Mouse (Mus musculus): ENCODE measurements around the gene Flvcr1. TPM values are rescaled to one million over a fixed set of nuclear protein-coding genes. Genes with fewer than 3 reads are reported as not detected.
A peak's percentile ranks its signal among the peaks of the same experiment; 100 is the strongest.

Gene Flvcr1
- polyA plus RNA-seq, 1 experiment from 2014 or later = 7.8 TPM

DNA sequence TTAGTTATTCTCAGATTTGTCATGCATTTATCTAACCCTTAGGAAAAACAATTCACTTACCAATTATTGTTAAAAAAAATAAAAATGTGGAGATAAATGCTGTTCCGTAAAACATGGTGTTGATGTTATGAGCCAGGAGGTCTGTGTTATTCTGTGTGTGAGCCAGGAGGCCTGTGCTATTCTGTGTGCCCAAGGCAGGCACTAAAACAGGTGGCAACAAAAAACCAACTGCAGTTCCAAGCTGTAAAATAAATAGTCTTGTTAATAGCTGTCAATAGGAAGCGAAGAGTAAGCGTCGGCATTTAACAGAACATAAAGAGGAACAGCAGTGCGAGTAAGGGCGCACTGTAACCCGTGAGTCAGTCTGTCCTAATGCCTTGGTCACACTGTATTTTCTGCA is 4.9 kb downstream of the Flvcr1 start:
- Histone ChIP-seq H3K4me1 (ENCODE audit: insufficient read depth, low read depth, low read length) (peaks cover 9% of the 10 kb centered on the region; the same call in 1 of the 2 replicates), H3K27me3 (replicated peaks; ENCODE audit: insufficient read depth, low read length) (no peaks in the 10 kb centered on the region), H3K9me3 (ENCODE audit: low read length) (no peaks in the 10 kb centered on the region), H3K27ac (ENCODE audit: low read length) (no peak overlapping the region), H3K4me2 (replicated peaks; ENCODE audit: low read depth, low read length) (no peak overlapping the region), H3K36me3 (ENCODE audit: insufficient read depth, low read length) (no peaks in the 10 kb centered on the region), H3K9ac (replicated peaks; ENCODE audit: low read depth) (no peak overlapping the region), H3K4me3 (ENCODE audit: low read depth, low read length) (no peak overlapping the region)
- DNase-seq (ENCODE audit: low spot score) (no peak), ATAC-seq (no peak)
- WGBS = 89% methylated on average over 7 of the region's 7 CpGs
- TF ChIP-seq CTCF (IDR thresholded peaks at IDR 0.05) = no peak
- no peak for TF ChIP-seq EP300 (IDR thresholded peaks at IDR 0.05)

DNA sequence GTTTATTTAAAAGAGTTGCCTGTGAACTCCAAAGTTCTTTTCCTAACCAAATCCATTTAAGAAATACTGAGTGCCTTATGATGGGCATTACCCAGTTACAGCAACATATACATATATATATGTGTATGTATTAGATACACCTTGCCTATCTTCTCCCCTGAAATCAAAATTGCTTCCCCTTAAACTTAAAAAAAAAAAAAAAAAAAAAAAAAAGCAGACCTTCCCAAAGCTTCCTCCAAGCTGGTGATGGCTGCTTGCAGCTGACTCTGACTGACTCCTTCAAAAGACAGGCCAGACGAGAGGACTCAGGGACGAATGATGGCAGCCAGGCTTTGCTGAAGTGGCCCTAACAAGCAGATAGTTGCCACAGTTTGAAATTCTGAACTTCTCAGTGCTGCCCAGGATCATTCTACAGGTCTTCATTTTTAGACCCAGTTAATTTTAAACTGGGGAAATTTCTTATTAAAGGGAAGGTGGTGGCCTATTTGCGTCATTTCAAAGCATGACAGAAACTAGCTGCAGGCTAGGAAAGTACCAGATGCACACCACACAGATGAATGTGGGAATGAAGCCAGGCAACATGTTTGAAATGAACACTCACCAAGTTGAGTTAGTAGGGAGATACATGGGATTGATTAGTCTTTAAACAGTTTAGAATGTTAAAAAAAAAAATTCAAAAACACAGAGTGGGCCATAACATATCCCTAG is 5.6 kb downstream of the Flvcr1 start:
- no peak for DNase-seq (ENCODE audit: low spot score)
- H3K4me2 ChIP-seq (replicated peaks; ENCODE audit: low read depth, low read length) = no peak overlapping the region
- no peak overlapping the region for H3K4me3 ChIP-seq (ENCODE audit: low read depth, low read length)
- H3K27ac ChIP-seq (ENCODE audit: low read length) = no peak overlapping the region
- H3K4me1 ChIP-seq (ENCODE audit: insufficient read depth, low read depth, low read length) = peaks cover 9% of the 10 kb centered on the region; the same call in 1 of the 2 replicates
- ATAC-seq = no peak
- no peak overlapping the region for H3K9ac ChIP-seq (replicated peaks; ENCODE audit: low read depth)
- no peaks in the 10 kb centered on the region for H3K36me3 ChIP-seq (ENCODE audit: insufficient read depth, low read length)
- no peaks in the 10 kb centered on the region for H3K27me3 ChIP-seq (replicated peaks; ENCODE audit: insufficient read depth, low read length)
- no peak for TF ChIP-seq EP300 (IDR thresholded peaks at IDR 0.05)
- no peak for TF ChIP-seq CTCF (IDR thresholded peaks at IDR 0.05)
- 84% methylated on average over 3 of the region's 3 CpGs for WGBS
- H3K9me3 ChIP-seq (ENCODE audit: low read length) = no peaks in the 10 kb centered on the region

DNA sequence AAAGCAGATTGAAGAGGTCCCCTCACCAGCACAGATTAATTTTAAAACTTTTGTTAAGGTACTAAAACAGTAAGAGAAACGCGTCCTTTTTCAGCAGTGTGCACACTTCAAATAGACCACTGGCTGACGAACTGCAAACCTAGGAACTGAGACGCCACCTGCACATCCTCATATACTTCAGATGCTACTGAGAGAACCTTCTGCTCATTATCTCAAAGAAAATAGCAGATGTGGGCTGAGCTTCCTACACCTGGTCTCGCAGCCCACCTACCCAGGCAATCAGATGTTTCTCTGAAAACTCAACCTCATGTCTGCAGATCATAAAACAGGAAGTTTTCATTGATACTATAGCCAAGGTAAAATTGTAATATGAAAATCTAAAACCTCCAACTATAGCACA is 6.2 kb downstream of the Flvcr1 start:
- Histone ChIP-seq H3K27me3 (replicated peaks; ENCODE audit: insufficient read depth, low read length) (no peaks in the 10 kb centered on the region), H3K4me2 (replicated peaks; ENCODE audit: low read depth, low read length) (no peak overlapping the region), H3K4me1 (ENCODE audit: insufficient read depth, low read depth, low read length) (0 out of 2 replicates have a peak, but pooled peaks cover 3% of the 10 kb centered on the region), H3K9me3 (ENCODE audit: low read length) (no peaks in the 10 kb centered on the region), H3K36me3 (ENCODE audit: insufficient read depth, low read length) (no peaks in the 10 kb centered on the region), H3K9ac (replicated peaks; ENCODE audit: low read depth) (no peak overlapping the region), H3K27ac (ENCODE audit: low read length) (no peak overlapping the region), H3K4me3 (ENCODE audit: low read depth, low read length) (no peak overlapping the region)
- DNase-seq (ENCODE audit: low spot score) = no peak
- no peak for TF ChIP-seq CTCF (IDR thresholded peaks at IDR 0.05)
- ATAC-seq = no peak
- WGBS = 95% methylated on average over 5 of the region's 5 CpGs

DNA sequence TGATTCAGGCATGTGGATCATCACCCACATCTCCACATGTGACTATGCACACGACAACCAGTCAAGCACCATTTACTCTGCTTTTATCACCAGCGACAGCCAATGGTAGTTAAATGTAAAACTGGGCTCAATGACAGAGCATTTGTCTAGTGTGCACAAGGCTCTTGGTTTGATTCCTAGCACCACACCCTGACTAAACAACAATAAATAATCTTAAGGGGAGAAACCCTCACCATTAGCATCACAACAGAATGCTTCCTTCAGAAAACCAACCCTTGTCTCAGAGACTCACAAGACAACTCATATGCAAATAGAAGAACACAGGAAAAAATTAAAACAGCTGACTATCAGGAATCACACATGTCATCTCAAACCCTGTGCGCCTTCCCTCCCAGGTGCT is 11.7 kb downstream of the Flvcr1 start:
- Histone ChIP-seq H3K4me1 (ENCODE audit: insufficient read depth, low read depth, low read length) (no peaks in the 10 kb centered on the region), H3K9me3 (ENCODE audit: low read length) (no peaks in the 10 kb centered on the region), H3K4me3 (ENCODE audit: low read depth, low read length) (no peak overlapping the region), H3K27me3 (replicated peaks; ENCODE audit: insufficient read depth, low read length) (no peaks in the 10 kb centered on the region), H3K4me2 (replicated peaks; ENCODE audit: low read depth, low read length) (no peak overlapping the region), H3K9ac (replicated peaks; ENCODE audit: low read depth) (no peak overlapping the region), H3K27ac (ENCODE audit: low read length) (no peak overlapping the region), H3K36me3 (ENCODE audit: insufficient read depth, low read length) (0 out of 2 replicates have a peak, but pooled peaks cover 3% of the 10 kb centered on the region)
- WGBS = 93% methylated on average over 3 of the region's 3 CpGs
- ATAC-seq = no peak
- no peak for TF ChIP-seq EP300 (IDR thresholded peaks at IDR 0.05)
- no peak for TF ChIP-seq CTCF (IDR thresholded peaks at IDR 0.05)
- no peak for DNase-seq (ENCODE audit: low spot score)

DNA sequence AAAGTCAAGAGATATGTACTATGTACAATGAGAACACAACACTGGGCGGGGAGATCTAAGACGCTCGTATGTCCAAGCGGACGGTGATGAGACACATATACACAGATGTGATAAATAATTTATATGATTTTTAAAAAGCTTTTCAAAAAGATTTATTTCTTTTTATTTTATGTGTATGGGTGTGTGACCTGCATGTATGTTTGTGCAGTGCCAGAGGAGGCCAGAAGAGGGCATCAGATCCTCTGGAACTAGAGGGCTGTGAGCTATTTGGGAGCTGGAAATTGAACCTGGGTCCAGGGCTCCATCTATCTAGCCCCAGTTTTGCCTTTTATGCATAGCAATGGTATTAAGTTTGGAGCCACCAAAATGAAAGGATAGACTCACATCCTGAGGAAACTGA is 17.3 kb downstream of the Flvcr1 start:
- Histone ChIP-seq H3K27ac (ENCODE audit: low read length) (no peak overlapping the region), H3K4me3 (ENCODE audit: low read depth, low read length) (no peak overlapping the region), H3K9ac (replicated peaks; ENCODE audit: low read depth) (no peak overlapping the region), H3K9me3 (ENCODE audit: low read length) (no peaks in the 10 kb centered on the region), H3K36me3 (ENCODE audit: insufficient read depth, low read length) (peaks cover 22% of the 10 kb centered on the region; the same call in 1 of the 2 replicates), H3K27me3 (replicated peaks; ENCODE audit: insufficient read depth, low read length) (no peaks in the 10 kb centered on the region), H3K4me1 (ENCODE audit: insufficient read depth, low read depth, low read length) (no peaks in the 10 kb centered on the region), H3K4me2 (replicated peaks; ENCODE audit: low read depth, low read length) (no peak overlapping the region)
- ATAC-seq (no peak), DNase-seq (ENCODE audit: low spot score) (no peak)
- over 99% methylated on average over 5 of the region's 5 CpGs for WGBS
- TF ChIP-seq CTCF (IDR thresholded peaks at IDR 0.05) = peak; percentile 37
- TF ChIP-seq EP300 (IDR thresholded peaks at IDR 0.05) = no peak

DNA sequence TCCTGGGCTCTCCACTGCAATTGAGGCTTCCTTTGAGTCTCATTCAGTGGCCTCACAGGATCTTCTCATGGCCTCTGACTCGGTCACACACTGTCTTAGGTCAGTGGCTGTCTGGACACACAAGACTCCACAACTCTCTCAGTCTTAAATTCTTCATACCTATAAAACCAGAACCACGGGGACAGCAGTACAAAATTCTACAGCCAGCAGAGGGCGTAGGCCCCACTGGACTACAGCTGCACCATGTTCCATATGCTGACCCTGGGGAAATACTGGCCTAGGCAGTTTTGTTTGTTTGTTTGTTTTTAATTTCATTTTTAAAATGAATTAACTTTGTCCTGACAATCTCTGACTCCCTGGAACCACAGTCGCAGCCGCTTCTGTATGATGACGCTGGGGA is 23.8 kb downstream of the Flvcr1 start:
- DNase-seq (ENCODE audit: low spot score) = peak; percentile 24
- WGBS = 62% methylated on average over 6 of the region's 6 CpGs

More for the DNA sequence above, 23.8 kb downstream of the Flvcr1 start:
- H3K4me3 ChIP-seq (ENCODE audit: low read depth, low read length) = no peak overlapping the region
- no peak overlapping the region for H3K4me2 ChIP-seq (replicated peaks; ENCODE audit: low read depth, low read length)
- H3K36me3 ChIP-seq (ENCODE audit: insufficient read depth, low read length) = peaks cover 7% of the 10 kb centered on the region; the same call in 1 of the 2 replicates
- TF ChIP-seq EP300 (IDR thresholded peaks at IDR 0.05) = no peak
- peak; percentile 63 for TF ChIP-seq CTCF (IDR thresholded peaks at IDR 0.05)
- 0 out of 2 replicates have a peak, but pooled peaks cover 4% of the 10 kb centered on the region for H3K9me3 ChIP-seq (ENCODE audit: low read length)
- H3K9ac ChIP-seq (replicated peaks; ENCODE audit: low read depth) = no peak overlapping the region
- H3K27me3 ChIP-seq (replicated peaks; ENCODE audit: insufficient read depth, low read length) = no peaks in the 10 kb centered on the region
- no peak for ATAC-seq
- no peaks in the 10 kb centered on the region for H3K4me1 ChIP-seq (ENCODE audit: insufficient read depth, low read depth, low read length)
- H3K27ac ChIP-seq (ENCODE audit: low read length) = no peak overlapping the region

Data from lung, postnatal 0 days (tissue).